Mouse (Mus musculus) liver, adult 2 months (tissue): Measurements from ENCODE around the gene Terb2. TPM values are rescaled to one million over a fixed set of nuclear protein-coding genes. Genes with fewer than 3 reads are reported as not detected.

Experiments used
- DNase-seq: peaks from one replicate; pipeline ENCODE4 v3.0.0-alpha.2; 2011; ENCODE audit warnings: low read depth, low spot score; ENCODE audit errors: extremely low read depth
- H3K27ac ChIP-seq: fragments of 200-500 bp; replicated peaks from 2 replicates; pipeline ENCODE4 v1.5.1; 2012; ENCODE audit warnings: low read depth, mild to moderate bottlenecking, control low read depth, inconsistent platforms, low read length; ENCODE audit not compliant: insufficient read depth
- H3K27me3 ChIP-seq: fragments of 200-500 bp; 2 replicates; pipeline ENCODE4 v1.6.1; 2012; ENCODE audit warnings: mild to moderate bottlenecking, moderate library complexity, low read length, inconsistent platforms; ENCODE audit not compliant: control insufficient read depth, insufficient read depth
- H3K36me3 ChIP-seq: fragments of 200-500 bp; 2 replicates; pipeline ENCODE4 v1.6.1; 2012; ENCODE audit warnings: low read length, inconsistent platforms; ENCODE audit not compliant: control insufficient read depth, insufficient read depth
- H3K4me1 ChIP-seq: fragments of 200-500 bp; 2 replicates; pipeline ENCODE4 v1.6.1; 2011; ENCODE audit warnings: low read length; ENCODE audit not compliant: control insufficient read depth, insufficient read depth
- H3K4me3 ChIP-seq: fragments of 200-500 bp; 2 replicates; pipeline ENCODE4 v1.5.1; 2011; ENCODE audit warnings: low read depth, mild to moderate bottlenecking, control low read depth, low read length, moderate library complexity; ENCODE audit not compliant: insufficient read depth
- H3K79me2 ChIP-seq: fragments of 200-500 bp; 2 replicates; pipeline ENCODE4 v1.6.1; 2012; ENCODE audit warnings: inconsistent platforms, mild to moderate bottlenecking, low read length, moderate library complexity; ENCODE audit not compliant: control insufficient read depth, insufficient read depth
- H3K9ac ChIP-seq: fragments of 200-500 bp; 2 replicates; pipeline ENCODE4 v1.6.1; 2012; ENCODE audit warnings: low read depth, mild to moderate bottlenecking, control low read depth, inconsistent platforms, low read length
- CTCF ChIP-seq: fragments of 200-500 bp; IDR thresholded peaks from 2 replicates; pipeline ENCODE4 v1.5.1; 2011; ENCODE audit warnings: low read depth, low read length, control low read depth
- POLR2A ChIP-seq: fragments of 200-500 bp; IDR thresholded peaks from 2 replicates; pipeline ENCODE4 v1.6.1; 2011; ENCODE audit warnings: low read length, control low read depth; ENCODE audit not compliant: insufficient read depth; ENCODE audit errors: extremely low read depth
- WGBS: fragments of 180-500 bp; shearing (Covaris S2); methylation state at CpG from one replicate; pipeline ENCODE4 v1.1.7; 2018; 5-methylcytosine and 5-hydroxymethylcytosine counted together
- polyA plus RNA-seq: library from polyadenylated mRNA; depleted of rRNA; stranded (reverse); fragments of >200 nt; gene quantifications from 2 replicates; pipeline ENCODE4 v1.2.3, GENCODE M21; 2012
- total RNA-seq: library from RNA; depleted of rRNA; stranded (reverse); fragments of >200 nt; gene quantifications from 2 replicates; pipeline ENCODE4 v1.2.3, GENCODE M21; 2014

Terb2 gene
- total and polyA plus RNA-seq, 2 experiments: not detected

DNA sequence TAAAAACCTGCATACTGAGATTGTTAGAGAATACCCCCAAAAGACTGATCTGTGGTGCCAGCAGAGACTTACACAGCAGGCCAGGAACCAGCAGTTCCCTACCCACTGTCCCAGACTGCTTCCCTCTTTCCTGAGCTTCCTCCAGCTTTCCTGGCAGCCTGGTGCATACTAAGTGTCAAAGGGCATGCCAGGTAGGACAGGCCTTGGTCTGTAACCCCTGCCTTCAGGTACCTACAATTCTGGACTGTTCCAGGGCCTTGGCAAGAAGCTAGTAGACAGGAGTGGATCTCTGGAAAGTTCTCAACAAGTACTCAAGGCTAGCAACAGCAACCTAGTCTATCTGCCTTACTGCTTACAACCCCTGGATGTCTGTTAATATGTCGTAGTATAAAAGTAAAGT lies 34.9 kb upstream of the Terb2 start:
- Histone ChIP-seq H3K4me3 (no peak overlapping the region; the same call in 1 of the 2 replicates), H3K79me2 (peaks cover 35% of the 10 kb centered on the region; the same call in 1 of the 2 replicates), H3K36me3 (peaks cover 46% of the 10 kb centered on the region), H3K27ac (peak overlapping the region; percentile 0), H3K27me3 (no peaks in the 10 kb centered on the region), H3K4me1 (peaks cover 43% of the 10 kb centered on the region), H3K9ac (peak overlapping the region; percentile 44)
- TF ChIP-seq CTCF (no peak), POLR2A (no peak)
- WGBS: 76% methylated on average over 1 of the region's 1 CpGs
- DNase-seq: peak; percentile 87

DNA sequence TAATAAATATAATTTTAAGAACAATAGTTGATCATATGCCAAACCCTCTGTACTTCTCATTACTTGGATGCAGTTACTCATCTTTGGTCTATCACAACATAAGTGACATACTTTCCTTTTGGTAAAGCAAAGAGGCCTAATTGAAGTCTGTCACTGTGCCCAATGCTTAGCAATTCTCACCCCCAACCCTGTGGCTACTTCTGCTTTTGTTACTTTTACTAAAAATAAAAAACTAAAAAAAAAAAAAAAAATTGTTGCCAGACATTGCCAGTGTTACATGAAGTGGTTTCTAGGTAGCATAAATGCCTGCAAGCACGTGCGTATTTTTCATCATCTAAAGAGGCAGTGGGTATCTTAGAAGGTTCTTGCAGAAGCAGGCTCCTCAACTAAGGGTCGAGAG lies 33.2 kb upstream of the Terb2 start:
- H3K27me3 ChIP-seq: no peaks in the 10 kb centered on the region
- H3K27ac ChIP-seq: no peak overlapping the region
- H3K79me2 ChIP-seq: peaks cover 33% of the 10 kb centered on the region; the same call in 1 of the 2 replicates
- H3K36me3 ChIP-seq: peaks cover 46% of the 10 kb centered on the region
- WGBS: 90% methylated on average over 3 of the region's 3 CpGs
- peaks cover 43% of the 10 kb centered on the region for H3K4me1 ChIP-seq
- TF ChIP-seq POLR2A (no peak), CTCF (no peak)
- no peak overlapping the region for H3K9ac ChIP-seq
- no peak for DNase-seq
- no peak overlapping the region for H3K4me3 ChIP-seq

DNA sequence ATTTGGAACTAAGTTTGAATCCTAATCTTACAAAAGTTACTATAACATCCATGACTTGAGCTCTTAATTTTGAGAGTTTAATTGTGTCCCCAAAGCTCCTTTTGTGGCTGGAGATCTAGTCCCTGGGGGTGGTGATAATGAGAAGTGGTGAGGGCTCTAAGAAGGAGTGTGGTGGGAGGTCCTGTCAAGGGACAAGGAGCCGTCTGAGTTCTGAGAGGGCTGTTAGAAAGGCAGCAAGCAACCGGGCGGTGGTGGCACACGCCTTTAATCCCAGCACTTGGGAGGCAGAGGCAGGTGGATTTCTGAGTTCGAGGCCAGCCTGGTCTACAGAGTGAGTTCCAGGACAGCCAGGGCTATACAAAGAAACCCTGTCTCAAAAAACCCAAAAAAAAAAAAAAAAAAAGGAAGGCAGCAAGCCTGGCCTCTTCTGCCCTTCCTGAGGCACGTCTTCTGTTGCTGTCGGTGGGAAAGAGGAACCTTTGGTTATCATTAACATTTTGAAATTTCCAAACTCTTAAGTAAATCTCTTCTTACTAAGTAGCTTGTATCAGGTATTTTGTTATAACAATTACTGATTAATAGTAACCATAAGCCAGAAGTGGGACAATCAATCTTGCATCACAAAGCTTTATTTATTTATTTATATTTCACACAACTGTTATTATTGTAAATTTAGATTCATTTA lies 32.2 kb upstream of the Terb2 start:
- Histone ChIP-seq H3K27ac (no peak overlapping the region), H3K27me3 (no peaks in the 10 kb centered on the region), H3K36me3 (peaks cover 46% of the 10 kb centered on the region), H3K9ac (no peak overlapping the region), H3K4me3 (no peak overlapping the region), H3K79me2 (peaks cover 28% of the 10 kb centered on the region; the same call in 1 of the 2 replicates), H3K4me1 (peaks cover 47% of the 10 kb centered on the region)
- 72% methylated on average over 7 of the region's 7 CpGs for WGBS
- TF ChIP-seq POLR2A (no peak), CTCF (no peak)
- DNase-seq: no peak

DNA sequence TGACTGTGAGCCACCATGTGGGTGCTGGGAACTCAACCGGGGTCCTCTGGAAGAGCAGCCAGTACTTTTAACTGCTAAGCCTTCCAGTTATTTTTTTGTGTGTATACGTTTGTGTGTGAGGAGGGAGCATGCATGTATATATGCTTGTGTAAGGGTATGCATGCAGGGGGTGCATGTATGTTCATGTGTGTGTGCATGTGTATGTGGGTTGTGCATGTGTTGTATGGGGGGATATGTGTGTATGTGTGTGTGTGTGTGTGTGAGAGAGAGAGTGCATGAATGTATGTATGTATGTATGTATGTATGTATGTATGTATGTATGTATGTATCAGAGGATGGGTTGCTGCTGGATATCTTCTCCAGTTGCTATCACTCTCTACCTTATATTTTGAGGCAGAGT lies 31.6 kb upstream of the Terb2 start:
- H3K36me3 ChIP-seq: peaks cover 44% of the 10 kb centered on the region
- WGBS: 92% methylated on average over 2 of the region's 2 CpGs
- H3K4me3 ChIP-seq: no peak overlapping the region

DNA sequence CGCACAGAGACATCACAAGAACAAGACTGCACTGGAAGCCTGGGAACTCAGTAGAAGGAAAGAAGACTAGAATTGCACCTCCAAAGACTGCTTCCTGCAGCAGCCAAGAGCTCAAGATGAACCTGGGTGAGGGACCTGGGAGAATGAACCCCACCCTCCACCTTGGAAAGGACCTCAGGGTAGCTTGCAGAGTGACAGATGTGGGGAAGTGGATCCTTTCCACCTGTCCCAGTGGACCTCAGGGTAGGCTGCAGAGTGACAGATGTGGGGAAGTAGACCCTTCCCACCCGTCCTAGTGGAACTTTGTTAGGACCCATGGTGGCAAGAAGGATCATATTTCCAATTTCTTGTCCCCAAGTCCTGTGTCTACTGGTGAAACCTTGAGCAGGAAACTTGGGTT lies 30.8 kb upstream of the Terb2 start:
- H3K27ac ChIP-seq: peak overlapping the region; percentile 73
- peaks cover 40% of the 10 kb centered on the region for H3K36me3 ChIP-seq
- WGBS: 72% methylated on average over 2 of the region's 2 CpGs
- H3K27me3 ChIP-seq: no peaks in the 10 kb centered on the region
- TF ChIP-seq POLR2A (no peak), CTCF (no peak)
- no peak for DNase-seq
- H3K9ac ChIP-seq: 0 out of 2 replicates have a peak overlapping the region, but pooled peaks have one; percentile 2
- H3K4me1 ChIP-seq: peaks cover 43% of the 10 kb centered on the region
- peaks cover 13% of the 10 kb centered on the region; the same call in 1 of the 2 replicates for H3K79me2 ChIP-seq
- no peak overlapping the region for H3K4me3 ChIP-seq

More for the DNA sequence above, 31.6 kb upstream of the Terb2 start:
- Histone ChIP-seq H3K27me3 (no peaks in the 10 kb centered on the region), H3K9ac (no peak overlapping the region), H3K27ac (peak overlapping the region; percentile 15; the same call in 1 of the 2 replicates), H3K79me2 (peaks cover 21% of the 10 kb centered on the region; the same call in 1 of the 2 replicates), H3K4me1 (peaks cover 47% of the 10 kb centered on the region)
- TF ChIP-seq CTCF (no peak), POLR2A (no peak)
- DNase-seq: no peak
